Mouse (Mus musculus) heart, postnatal 36 days (tissue): ENCODE data around the gene Prdm16. TPM values are rescaled to one million over a fixed set of nuclear protein-coding genes. Genes with fewer than 3 reads are reported as not detected.
A peak's percentile ranks its signal among the peaks of the same experiment; 100 is the strongest.

ENCODE experiments used
- DNase-seq, 2 experiments: peaks; one replicate each; pipeline ENCODE4 v3.0.0; 2021 to 2022
- intact Hi-C: fragments of 180-260 bp; cut with DNase I; formaldehyde crosslinking; loops from one replicate; pipeline ENCODE4 v1.15.1; 2025
- total RNA-seq, 2 experiments: library from RNA; stranded (reverse); gene quantifications; 2 replicates each; pipeline ENCODE4 v1.2.3; 2021

The Prdm16 gene
- total RNA-seq, 2 experiments from 2014 or later = 11.7 to 13.8 TPM

DNA sequence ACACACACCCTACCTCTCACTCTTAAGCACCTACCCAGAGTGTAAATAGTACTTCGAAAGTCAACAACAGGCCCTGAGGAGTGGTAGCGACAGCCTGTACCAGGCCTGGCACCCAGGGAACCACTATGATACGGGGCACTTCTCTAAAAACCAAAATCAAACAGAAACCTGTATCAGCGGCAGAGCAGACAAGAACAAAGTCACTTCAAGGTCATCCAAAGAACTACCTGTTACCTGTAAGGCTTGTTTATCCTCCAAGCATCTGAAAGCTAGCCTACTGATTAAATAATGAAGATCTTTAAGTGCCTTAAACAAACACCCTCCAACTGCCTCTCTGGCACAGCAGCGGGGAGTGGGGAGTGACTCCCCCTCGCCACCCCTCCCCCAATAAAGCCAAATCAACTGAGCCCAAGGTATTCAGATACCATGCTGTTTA lies 110.3 kb downstream of the Prdm16 start:
- no peak for DNase-seq
- intact Hi-C loops = no loop called here

GRCm38 (mm10) chr4:154523898-154524297 lies 112.8 kb downstream of the Prdm16 start:
- DNase-seq = no peak
- intact Hi-C loops = no loop called here

DNA sequence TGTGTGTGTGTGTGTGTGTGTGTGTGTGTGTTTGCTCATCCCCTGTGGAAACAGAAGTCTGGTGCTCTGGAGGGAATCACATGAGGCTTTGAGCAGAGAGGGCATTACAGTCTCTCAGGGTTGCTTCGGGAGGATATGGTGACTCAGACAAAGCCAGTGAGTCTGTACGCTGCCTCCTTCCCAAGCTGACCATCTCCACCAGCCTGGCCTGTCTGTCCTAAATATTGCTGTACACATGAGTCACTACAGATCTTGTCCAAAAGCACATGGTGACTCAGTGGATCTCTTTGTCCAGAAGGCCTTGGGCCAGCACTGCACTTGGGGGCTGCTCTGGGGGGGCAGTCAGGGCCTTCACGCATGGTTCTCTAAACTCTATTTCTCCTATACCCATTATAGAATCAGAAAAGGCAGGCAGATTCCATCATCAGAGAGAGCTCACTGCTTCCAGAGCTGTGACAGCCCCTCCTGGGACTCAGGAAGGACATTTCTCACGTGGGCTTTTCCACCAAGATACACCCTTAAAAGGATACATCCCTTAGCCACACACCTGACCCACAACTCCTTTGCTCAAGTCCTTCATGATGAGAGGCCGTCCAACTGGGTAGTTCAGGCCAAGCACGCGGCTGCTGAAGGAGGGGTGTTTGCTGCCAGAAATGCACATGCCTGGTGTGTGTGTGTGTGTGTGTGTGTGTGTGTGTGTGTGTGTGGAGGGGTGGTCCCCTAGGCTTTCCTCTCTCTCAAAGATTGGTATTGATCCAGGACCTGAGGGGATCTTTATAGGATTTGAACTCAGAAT lies 114.6 kb downstream of the Prdm16 start:
- DNase-seq = no peak
- intact Hi-C loops = no loop called here

GRCm38 (mm10) chr4:154519470-154520037 lies 117.1 kb downstream of the Prdm16 start:
- intact Hi-C loops = no loop called here
- DNase-seq = no peak

GRCm38 (mm10) chr4:154517991-154518390 lies 118.7 kb downstream of the Prdm16 start:
- intact Hi-C loops = no loop called here

DNA sequence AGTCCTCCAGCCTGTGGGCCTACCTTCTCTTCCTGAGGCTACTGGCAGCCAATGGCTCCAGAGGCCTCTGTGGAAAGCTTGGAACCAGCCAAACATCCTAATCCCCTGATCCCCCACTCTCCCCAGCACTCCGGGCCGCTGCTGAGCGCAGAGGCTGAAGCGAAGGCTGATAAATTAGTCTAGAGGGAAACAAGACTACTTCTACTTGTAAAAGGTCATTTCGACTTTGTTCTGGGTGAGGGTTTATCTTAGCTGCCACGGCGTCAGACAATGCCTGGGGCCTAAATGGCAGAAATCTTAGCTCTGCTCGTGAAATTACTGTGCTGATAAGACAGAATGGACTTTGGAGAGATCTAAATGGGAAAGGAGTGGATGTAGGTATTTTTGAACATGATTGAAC lies 120.2 kb downstream of the Prdm16 start:
- intact Hi-C loops = no loop called here
- no peak for DNase-seq

More at GRCm38 (mm10) chr4:154517991-154518390, 118.7 kb downstream of the Prdm16 start:
- DNase-seq = no peak

- no peak for DNase-seq
Observed at GRCm38 (mm10) chr4:154513664-154514063, 123.0 kb downstream of the Prdm16 start.

GRCm38 (mm10) chr4:154512518-154513090 lies 124.1 kb downstream of the Prdm16 start:
- DNase-seq = no peak
- intact Hi-C loops = no loop called here

More at GRCm38 (mm10) chr4:154513664-154514063, 123.0 kb downstream of the Prdm16 start:
- intact Hi-C loops = no loop called here

DNA sequence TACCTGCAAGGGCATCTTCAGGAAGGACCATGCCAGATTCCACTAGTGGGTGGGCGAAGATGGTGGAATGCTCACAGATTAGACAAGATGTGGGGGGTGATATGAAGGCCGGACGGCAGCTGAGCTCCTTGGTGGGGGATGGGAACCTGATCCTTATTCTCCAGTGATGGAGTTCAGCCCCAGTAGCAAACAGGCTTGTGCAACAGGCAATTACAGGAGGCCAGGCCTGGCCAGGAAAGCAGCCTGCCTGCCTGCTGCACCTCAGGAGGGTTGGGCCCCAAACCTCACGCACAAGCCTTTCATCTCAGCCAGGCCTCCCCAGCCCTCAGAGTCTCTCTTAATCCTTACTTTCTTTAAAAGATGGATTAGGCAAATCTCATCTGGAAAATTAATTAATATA lies 124.9 kb downstream of the Prdm16 start:
- intact Hi-C loops = no loop called here
- no peak for DNase-seq

DNA sequence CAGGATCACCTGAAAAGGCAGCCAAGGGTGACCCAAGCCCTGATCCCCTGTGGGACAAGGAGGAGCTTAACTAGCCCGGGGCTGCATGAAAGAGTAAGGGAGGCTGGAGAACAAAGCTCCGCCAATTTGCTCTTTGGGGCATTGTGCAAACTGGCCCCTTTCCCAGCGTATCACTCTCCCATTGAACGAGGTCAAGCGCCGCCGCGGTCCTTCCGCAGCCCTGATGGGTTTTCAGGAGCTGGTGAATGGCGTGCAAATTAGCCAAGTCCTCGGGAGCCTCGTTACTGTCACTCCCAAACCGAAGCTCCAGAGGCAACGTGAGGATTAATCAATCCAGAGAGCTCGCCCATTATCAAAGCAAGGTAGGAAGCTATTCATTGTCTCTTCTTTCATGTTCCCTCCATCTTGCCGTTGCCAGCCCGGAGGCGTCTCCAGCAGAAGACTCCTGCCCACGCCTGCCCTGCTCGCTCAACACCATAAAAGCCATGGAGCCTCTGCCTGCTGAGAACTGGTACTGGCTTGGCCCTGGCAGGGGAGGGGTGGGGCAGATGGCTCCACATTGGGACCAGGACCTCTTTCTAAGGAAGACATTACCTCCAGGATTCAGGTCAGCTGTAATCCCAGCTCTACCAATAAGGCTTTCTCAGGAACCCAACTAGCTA lies 129.8 kb downstream of the Prdm16 start:
- intact Hi-C loops = no loop called here
- no peak for DNase-seq

DNA sequence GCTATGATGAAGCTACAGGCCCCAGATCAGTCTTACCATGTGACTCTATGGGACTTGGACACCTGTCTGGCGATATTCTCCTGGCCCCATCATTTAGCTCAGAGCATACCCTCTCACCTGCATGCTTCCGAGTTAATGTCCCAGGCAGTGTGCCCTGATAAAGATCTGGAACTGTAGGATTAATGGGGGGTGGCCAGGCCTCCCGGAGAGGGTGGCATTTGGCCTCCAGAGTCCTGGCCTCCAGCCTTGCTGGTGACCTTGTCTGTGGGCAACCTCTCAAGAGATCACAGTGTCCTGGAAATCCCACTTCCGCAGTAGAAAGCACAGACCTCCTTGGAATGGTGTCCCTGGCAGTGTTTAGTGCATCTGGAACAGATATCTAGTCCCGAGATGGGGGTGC lies 131.4 kb downstream of the Prdm16 start:
- intact Hi-C loops = no loop called here

GRCm38 (mm10) chr4:154503260-154503829 lies 133.3 kb downstream of the Prdm16 start:
- intact Hi-C loops = no loop called here
- DNase-seq = no peak

More for the DNA sequence above, 131.4 kb downstream of the Prdm16 start:
- no peak for DNase-seq

- intact Hi-C loops = no loop called here
- no peak for DNase-seq
Observed at GRCm38 (mm10) chr4:154502403-154503000, 134.2 kb downstream of the Prdm16 start.

GRCm38 (mm10) chr4:154500695-154501094 lies 136.0 kb downstream of the Prdm16 start:
- intact Hi-C loops = loop anchor here (2.0 kb wide), 1 partner anchor 138 kb away; no protein-coding TSS in a partner anchor
- DNase-seq = no peak

DNA sequence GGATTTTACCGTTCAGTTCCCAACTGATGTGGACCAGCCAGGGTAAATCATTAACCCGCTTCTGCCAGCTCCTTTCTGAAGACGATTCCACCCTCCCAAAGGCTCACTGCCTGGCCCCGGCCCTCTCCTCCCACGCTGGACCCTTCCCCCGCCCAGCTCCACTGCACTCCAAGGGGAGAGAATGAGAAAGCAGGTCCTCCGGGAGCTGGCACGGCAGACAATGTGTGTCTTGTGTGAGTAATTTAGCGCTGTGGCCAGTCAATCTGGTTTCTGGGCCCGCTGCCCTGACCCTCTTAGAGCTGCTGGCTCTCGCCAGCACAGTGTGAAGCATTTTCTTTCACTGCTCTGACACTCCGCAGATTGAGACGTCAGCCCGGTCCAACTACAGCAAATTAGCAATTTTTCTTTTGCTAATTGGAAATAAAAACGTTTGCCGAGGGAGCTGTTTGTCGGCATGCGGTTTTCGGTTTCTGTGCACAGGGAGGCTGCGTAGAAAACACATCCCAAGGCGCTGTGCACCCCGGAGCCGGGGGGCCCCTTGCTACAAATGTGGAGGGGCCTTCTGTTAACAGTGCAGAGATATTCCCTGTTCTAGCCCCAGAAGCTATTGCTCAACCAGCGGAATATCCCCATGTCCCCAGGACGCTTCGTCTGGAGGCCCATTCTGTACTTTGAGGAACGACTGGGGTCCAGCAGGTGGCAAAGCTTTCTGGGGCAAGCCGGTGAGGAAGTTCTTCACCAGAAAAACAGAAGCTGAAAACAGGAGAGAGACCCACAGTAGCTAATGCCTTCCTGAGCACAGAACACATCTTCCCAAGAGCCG lies 136.8 kb downstream of the Prdm16 start:
- DNase-seq = peak; percentile 77 to 78
- intact Hi-C loops = loop anchor here (2.0 to 5.0 kb wide), 2 partner anchors 48 to 139 kb away; no protein-coding TSS in a partner anchor

DNA sequence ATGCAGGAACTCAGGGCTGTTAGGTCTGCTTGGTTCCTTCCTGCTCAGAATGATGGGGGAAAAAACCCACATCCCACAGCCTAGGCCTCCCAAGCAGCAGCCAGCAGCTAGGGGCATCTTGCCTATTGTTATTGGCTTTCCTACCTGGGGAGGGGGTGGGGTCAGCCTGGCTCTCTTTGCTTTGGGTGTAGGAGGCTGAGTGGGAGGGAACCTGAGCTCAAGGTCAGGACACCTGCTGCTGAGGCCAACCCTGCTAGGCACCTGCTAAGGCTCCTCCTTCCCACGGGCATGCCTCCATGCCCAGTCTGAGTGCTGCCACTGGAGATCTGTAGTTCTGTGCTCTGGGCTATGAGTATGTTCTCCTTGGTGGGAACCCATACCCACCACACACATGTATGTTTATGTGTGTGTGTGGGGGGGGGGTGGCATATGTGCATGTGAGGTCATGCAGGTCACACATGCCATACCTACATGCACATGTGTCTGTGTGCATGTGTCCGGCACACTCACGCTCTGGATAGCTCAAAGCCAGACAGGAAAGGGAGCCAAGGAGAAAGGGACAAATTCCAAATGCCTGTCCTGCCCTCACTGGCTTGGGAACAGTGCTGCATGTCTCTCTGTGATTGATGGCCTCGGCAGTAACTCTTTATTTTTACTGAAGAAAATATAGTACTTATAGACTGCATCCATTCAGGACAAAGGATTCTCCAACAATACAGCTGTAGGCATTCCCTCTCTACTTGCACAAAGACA lies 139.1 kb downstream of the Prdm16 start:
- intact Hi-C loops = loop anchor here (5.0 kb wide), 1 partner anchor 45 kb away; no protein-coding TSS in a partner anchor
- DNase-seq = no peak

- intact Hi-C loops = loop anchor here (5.0 kb wide), 1 partner anchor 45 kb away; no protein-coding TSS in a partner anchor
- peak; percentile 87 for DNase-seq
Observed at GRCm38 (mm10) chr4:154496991-154497390, 139.7 kb downstream of the Prdm16 start.

GRCm38 (mm10) chr4:154496522-154496921 lies 140.2 kb downstream of the Prdm16 start:
- DNase-seq = no peak
- intact Hi-C loops = loop anchor here (5.0 kb wide), 1 partner anchor 44 kb away; no protein-coding TSS in a partner anchor
